Mouse (Mus musculus) MEL (cell line): ENCODE data around the gene Limk2.

Experiments used
- EP300 ChIP-seq, 2 experiments: IDR thresholded peaks; 2 replicates each; pipeline ENCODE4 v1.6.1; 2011; ENCODE audit warnings: improper control_type of control experiment in 2 of 2, low read length in 2 of 2, low read depth in 1 of 2, mild to moderate bottlenecking in 1 of 2
- MXI1 ChIP-seq: IDR thresholded peaks from 2 replicates; pipeline ENCODE4 v1.6.1; 2011; ENCODE audit warnings: mild to moderate bottlenecking, low read depth, low read length, improper control_type of control experiment

DNA sequence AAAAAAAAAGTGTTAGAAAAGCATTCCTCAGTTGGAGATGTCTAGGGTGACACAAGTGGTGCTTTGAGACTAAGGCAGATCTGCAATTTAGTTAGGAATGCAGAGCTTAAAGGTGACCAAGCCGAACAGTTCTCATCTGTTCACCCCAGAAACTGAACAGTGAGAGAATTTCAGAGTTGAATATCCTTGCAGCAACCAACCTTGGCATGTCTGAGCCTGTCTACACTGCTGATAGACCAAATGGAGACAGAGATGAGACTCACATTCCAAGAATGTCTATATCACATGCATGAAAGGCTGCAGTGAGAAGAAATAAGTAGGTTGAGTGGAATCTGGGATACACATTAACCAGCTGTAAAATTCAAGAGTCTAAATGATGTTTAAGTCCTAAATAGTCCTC, 28.6 kb upstream of the Limk2 start:
- TF ChIP-seq MXI1 (no peak), EP300 (IDR thresholded peaks at IDR 0.05; ENCODE audit: low read depth in 1 of 2, low read length in 2 of 2) (no peak)
